Mouse (Mus musculus): Measurements from ENCODE around the gene Golga2.

Golga2 gene

DNA sequence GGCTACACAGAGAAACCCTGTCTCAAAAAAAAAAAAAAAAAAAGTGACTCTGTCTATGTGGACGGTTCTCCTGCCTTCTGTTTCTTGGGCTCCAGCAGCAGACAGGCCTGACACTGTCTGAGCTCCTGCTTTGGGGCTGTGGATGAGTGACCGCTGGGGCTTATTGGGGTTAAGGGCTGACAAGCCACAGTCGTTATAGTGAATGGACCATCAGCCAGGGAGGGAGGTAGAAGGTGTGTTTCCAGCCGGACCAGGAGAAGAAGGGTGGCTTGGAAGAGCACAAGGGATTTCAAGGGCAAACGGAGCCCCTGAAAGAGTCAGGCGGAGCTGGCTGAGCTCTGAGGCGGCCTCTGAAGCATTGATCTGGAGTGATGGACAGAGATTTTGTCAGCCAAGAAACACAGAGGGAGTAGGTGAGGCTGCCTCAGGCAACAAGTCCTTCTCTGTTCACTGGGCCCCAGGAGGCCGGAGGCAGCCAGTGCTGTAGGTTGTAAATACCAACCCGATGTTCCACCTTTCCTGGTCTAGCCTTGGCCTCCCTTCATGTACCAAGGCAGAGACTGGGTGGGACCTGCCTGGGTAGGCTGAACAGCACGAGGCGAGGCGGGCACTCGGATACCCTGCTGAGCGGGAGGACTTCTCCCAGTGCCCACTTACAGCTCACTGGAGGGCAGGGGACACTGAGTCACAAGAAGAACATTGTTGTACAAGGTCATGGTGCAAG, 57.6 kb downstream of the Golga2 start:
- no peak for DNase-seq

- DNase-seq = no peak
Observed at GRCm38 (mm10) chr2:32347019-32347418, 59.8 kb downstream of the Golga2 start.

GRCm38 (mm10) chr2:32348311-32348710, 61.1 kb downstream of the Golga2 start:
- no peak for DNase-seq

DNA sequence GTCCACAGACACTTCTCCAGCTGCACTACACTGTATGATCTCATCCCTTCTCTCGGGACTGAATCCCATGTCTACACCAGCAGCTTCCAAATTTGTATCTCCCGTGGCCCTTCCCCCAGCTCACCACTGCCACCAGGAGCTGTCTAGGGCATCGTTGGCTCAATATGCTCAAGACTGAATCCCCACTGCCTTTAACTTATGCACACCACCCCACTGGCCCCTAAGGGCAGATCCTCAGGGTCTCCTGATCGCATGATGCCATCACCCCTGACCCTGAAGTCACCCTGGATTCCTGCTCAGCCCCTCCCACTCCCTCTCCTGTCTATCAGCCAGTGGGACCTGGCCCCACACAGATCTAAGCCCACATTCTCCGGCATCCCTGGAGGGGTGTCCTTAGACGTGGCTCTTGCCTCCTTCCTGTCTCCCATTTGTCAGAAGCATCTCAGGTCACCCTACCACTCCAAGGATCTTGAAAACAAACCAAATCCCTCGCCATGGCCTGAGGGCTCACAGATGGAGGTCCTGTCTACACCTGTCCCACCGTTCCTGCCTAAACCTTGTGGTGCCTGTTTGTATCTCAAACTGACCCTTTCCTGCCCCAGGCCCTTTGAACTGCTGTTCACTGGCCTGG, 62.6 kb downstream of the Golga2 start:
- DNase-seq = no peak

- no peak for DNase-seq
Observed at GRCm38 (mm10) chr2:32350471-32351051, 63.4 kb downstream of the Golga2 start.

- peak; percentile 31 for DNase-seq
Observed at GRCm38 (mm10) chr2:32351471-32351961, 64.3 kb downstream of the Golga2 start.

GRCm38 (mm10) chr2:32352151-32353006, 65.2 kb downstream of the Golga2 start, which contains the start of gene Ciz1:
TSS of gene Ciz1 (plus strand) at chr2:32352327.
- peak; percentile 68 for DNase-seq

- peak; percentile 93 for DNase-seq
Observed at GRCm38 (mm10) chr2:32353007-32353542, 65.9 kb downstream of the Golga2 start, which contains the start of gene Dnm1. TSS of gene Dnm1 (minus strand) at chr2:32353338.

- DNase-seq = no peak
Observed at GRCm38 (mm10) chr2:32353836-32354235, 66.7 kb downstream of the Golga2 start.

DNA sequence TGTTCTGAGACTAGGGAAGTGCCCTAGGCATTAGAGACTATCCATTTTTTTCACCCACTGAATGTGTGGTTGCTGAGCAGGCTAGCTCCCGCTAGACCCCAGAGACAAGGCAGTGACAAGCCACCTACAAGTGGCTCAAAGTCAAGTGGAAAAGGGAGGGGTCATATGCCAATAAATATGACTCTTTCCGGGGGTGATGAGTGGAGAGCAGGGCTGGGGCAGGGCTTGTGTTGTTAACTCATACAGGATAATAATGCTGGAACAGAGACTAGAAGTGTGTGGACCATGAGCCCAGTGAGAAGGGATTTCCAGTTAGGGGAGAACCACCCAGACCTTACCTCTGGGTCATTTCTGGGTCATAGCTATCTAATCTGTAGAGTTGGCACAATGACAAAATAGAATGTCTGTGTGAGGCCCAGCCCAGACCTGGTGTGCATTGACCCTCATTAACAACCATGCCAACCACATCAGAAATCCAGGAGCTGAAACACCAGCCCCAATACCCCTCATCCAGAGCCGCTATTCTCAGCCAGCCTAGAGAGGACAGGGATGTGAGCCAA, 67.2 kb downstream of the Golga2 start:
- DNase-seq = no peak

DNA sequence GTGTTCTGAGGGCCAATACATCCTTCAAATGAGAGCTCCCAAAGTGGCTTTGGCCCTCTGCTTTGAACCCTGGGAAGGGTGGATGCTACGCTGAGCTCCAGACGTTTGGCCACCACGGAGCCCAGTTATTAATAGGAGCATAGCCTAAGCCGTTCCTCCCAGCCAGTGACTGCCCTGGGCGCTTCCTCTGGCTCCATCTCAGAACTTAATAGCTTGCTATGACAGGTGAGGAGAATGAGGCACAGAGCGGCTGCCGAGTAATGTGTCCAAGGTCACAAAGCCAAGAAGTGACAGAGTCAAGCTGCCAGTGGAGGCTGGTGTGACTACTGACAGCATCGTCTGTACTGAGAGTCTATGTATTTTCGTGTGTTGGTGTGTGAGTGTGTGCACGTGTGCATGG, 69.0 kb downstream of the Golga2 start:
- no peak for DNase-seq

All from thymus, postnatal 4 days (tissue).